ENCODE assay signal across 25 mouse cellular contexts in genomic region chr17:43128908-43129533, GRCm38 (mm10).
"Had no signal": no experiment of that assay in that cellular context is flagged by ENCODE, and none has a peak within 500 bp of the region (broad histone marks: within the 10 kb centered on the region; RNA-seq: fewer than 3 reads in every experiment).

No protein-coding gene starts in this region.

- ATAC-seq: forebrain, postnatal 0 days; hindbrain, postnatal 0 days; intestine, embryonic 16.5 days had no signal

- H3K9me3 ChIP-seq: heart, embryonic 15.5 days; hindbrain, embryonic 15.5 days; kidney, embryonic 15.5 days; liver, embryonic 13.5 days; liver, embryonic 15.5 days had no signal

- H3K9ac ChIP-seq: forebrain, postnatal 0 days; heart, embryonic 13.5 days; heart, embryonic 15.5 days; hindbrain, embryonic 13.5 days; hindbrain, embryonic 15.5 days; kidney, embryonic 15.5 days; liver, embryonic 13.5 days; liver, embryonic 15.5 days had no signal

- H3K27me3 ChIP-seq: heart, embryonic 13.5 days; heart, embryonic 15.5 days; hindbrain, embryonic 13.5 days; hindbrain, embryonic 15.5 days; kidney, embryonic 15.5 days; liver, embryonic 13.5 days; liver, embryonic 15.5 days had no signal

- H3K4me1 ChIP-seq: heart, embryonic 13.5 days; heart, embryonic 15.5 days; hindbrain, embryonic 13.5 days; hindbrain, embryonic 15.5 days; kidney, embryonic 15.5 days; liver, embryonic 13.5 days; liver, embryonic 15.5 days had no signal

- DNase-seq: forebrain, postnatal 0 days; gastrocnemius, postnatal 14 days; gastrocnemius, postnatal 36 days; heart, adult 18-20 months; heart, postnatal 14 days; kidney, adult 11 months; kidney, adult 2 months; kidney, adult 9 months; kidney, postnatal 14 days; kidney, postnatal 36 days; layer of hippocampus, adult 9-11 months; liver; liver, embryonic 13.5 days had no signal

- H3K4me3 ChIP-seq: heart, embryonic 13.5 days; heart, embryonic 15.5 days; hindbrain, embryonic 13.5 days; hindbrain, embryonic 15.5 days; kidney, embryonic 15.5 days; left cerebral cortex, adult 2 months; liver, embryonic 13.5 days; liver, embryonic 15.5 days had no signal

- H3K27ac ChIP-seq: heart, embryonic 13.5 days; heart, embryonic 15.5 days; hindbrain, embryonic 13.5 days; hindbrain, embryonic 15.5 days; hindbrain, postnatal 0 days; kidney, embryonic 15.5 days; kidney, postnatal 0 days; left cerebral cortex, adult 2 months; liver, embryonic 13.5 days; liver, embryonic 15.5 days had no signal

- H3K36me3 ChIP-seq: heart, embryonic 13.5 days; heart, embryonic 15.5 days; hindbrain, embryonic 13.5 days; hindbrain, embryonic 15.5 days; kidney, embryonic 15.5 days; liver, embryonic 13.5 days; liver, embryonic 15.5 days had no signal

- H3K4me2 ChIP-seq: heart, embryonic 11.5 days; heart, embryonic 13.5 days; heart, embryonic 15.5 days; hindbrain, embryonic 13.5 days; hindbrain, embryonic 15.5 days; kidney, embryonic 15.5 days; liver, embryonic 11.5 days; liver, embryonic 13.5 days; liver, embryonic 15.5 days had no signal
